Mouse (Mus musculus) heart, postnatal 25 days (tissue): ENCODE measurements around the gene St6galnac6. TPM values are rescaled to one million over a fixed set of nuclear protein-coding genes. Genes with fewer than 3 reads are reported as not detected.

Source experiments
- DNase-seq: peaks from one replicate; pipeline ENCODE4 v3.0.0; 2022; ENCODE audit warnings: low spot score
- intact Hi-C: fragments of 180-260 bp; cut with DNase I; formaldehyde crosslinking; loops from one replicate; pipeline ENCODE4 v1.15.1; 2025
- total RNA-seq, 2 experiments: library from RNA; stranded (reverse); gene quantifications; 2 replicates each; pipeline ENCODE4 v1.2.3; 2021

The St6galnac6 gene
- total RNA-seq, result 100 to 1,000 TPM; 104 to 110 TPM

DNA sequence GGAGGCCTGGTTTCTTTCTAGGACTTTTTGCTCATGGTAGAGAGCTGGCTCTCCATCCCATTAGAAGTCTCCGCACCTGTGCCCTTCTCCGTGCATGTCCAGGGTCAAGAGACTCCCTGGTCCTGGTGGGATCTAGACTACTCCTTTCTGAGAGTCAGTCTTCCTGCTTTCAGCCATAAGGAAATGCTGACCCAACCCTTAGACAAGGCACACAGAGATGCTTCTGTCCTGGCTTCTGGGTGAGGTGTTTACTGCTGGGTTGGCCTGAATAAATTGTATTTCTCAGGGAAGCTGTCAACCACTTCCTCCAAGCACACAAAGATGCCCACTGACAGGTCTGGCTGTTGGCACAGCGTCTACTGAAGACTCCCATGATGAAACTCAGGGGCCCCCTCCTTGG, at the start of gene St6galnac6:
St6galnac6 (plus strand) TSS at position 301 of the 400 bp plus-strand sequence.
- intact Hi-C loops, result no loop called here
- DNase-seq, result no peak

DNA sequence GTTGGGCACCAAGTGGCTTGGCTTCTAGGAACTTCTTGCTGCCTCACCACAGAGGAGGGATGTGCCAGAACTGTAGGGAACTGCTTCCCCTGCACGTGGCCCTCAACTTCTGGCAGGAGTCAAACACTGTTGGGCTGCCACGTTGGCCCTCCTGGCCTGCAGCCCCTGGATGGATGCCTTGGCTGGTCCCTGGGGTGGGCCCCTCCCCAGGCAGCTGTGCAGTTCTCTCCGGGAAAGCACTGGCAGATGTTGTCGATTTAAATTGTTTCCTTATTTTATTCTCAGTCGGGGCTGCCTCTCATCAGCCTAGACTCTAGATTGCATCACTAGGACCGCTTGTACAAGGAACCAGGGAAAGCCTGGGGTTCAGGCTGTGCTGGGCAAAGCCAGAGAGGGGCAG, 49.7 kb upstream of the St6galnac6 start:
- intact Hi-C loops, result no loop called here
- peak; percentile 81 for DNase-seq

DNA sequence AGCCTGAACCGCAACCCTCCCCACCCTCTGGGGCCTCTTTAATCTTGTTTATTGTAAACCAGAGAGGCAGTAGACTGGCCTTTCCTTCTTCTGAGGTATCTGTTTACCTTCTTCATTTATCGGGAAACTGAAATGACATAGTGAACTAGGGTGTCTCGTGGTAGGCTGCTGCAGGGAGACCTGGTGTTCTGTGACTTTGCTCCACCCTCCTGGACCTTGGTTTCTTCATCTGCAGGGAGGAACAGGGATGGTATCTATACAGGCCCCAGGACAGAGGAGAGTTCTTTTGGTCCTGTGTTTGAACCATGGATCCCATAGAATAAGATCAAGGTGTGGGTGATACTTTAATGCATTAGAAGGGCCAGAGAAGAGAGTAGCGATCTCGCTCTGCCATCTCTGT, 48.3 kb upstream of the St6galnac6 start:
- intact Hi-C loops, result no loop called here
- DNase-seq, result no peak

DNA sequence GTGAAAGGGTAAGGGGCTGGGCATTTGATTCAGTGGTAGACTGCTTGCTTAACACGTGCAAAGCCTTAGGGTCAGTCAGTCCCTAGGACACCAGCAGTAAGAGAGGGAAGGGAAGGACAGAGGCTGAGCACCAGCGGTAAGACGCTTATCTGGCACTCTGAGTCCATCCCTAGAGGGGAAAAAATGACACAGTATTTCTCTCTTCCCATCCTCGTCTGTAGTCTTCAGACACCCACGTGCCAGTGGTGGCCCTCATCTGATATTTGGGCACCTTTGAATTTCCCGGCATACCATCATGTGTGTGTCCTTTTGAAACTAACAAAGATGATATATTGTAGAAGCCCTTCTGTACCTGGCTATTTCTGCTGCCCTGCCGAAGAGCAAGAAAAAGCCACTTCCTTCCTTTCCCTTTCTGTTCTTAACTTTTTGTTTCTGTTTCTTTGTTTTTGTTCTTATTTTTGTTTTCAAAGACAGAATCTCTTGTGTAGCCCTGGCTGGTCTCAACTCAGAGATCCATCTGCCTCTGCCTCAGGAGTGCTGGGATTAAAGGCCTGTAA, 45.8 kb upstream of the St6galnac6 start:
- intact Hi-C loops, result no loop called here
- DNase-seq, result no peak

DNA sequence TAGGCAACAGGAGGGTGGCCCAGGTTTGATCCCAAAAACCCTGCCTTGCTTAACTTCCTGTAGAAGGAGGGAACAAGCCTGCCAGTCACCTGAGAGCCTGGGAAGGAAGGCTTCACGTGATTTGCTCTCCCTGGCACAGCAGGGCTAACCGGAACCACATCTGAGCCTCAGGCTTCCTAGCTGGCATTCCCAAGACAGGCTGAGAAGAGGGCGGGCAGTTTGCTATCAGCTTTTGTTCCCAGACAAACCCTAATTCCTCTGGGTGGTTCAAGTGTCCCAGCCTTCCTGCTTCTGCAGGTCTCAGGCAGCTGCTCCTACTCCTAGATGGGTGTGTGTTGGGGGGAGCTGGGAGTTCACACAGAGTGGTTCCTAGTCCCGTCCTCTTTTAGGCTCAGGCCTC, 44.0 kb upstream of the St6galnac6 start:
- intact Hi-C loops, result no loop called here
- DNase-seq, result no peak

DNA sequence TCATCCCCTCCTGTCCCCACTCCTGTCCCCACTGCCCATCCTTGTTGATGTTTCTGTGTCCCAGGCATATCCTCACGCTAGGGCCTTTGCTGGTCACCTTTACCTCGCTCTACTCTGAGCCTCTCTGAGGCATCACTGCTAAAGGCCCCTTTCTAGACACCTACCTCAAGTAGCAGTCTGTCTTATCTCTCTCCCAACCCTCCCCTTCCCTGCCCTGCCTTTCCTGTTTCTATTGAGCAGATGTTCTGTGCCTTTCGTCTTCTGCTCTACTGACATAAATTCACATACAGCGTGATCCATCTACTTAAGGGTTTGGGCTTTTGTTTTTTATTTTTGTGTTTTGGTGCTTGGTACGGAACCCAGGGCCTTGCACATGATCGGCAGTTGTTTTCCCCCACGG, 43.5 kb upstream of the St6galnac6 start:
- intact Hi-C loops, result no loop called here
- no peak for DNase-seq

DNA sequence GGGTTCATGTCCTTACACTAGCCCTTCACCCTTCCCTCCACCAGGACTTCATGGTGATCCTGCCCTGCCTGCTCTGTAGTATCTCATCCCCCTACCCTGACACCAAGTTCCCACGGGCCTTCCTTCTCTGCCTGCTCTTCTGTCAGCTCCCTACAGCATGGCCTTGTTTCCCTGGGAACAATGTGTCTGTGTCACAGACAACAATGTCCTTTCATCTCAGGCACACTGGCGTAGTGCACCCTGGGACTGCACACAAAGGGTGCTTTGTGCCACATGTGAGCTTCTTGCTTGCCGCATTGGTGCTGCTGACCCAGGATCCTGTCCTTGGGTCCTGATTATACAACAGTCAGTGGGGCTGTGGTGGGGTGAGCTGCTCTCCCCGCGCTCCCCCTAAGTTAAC, 39.9 kb upstream of the St6galnac6 start:
- DNase-seq, result no peak
- intact Hi-C loops, result no loop called here

DNA sequence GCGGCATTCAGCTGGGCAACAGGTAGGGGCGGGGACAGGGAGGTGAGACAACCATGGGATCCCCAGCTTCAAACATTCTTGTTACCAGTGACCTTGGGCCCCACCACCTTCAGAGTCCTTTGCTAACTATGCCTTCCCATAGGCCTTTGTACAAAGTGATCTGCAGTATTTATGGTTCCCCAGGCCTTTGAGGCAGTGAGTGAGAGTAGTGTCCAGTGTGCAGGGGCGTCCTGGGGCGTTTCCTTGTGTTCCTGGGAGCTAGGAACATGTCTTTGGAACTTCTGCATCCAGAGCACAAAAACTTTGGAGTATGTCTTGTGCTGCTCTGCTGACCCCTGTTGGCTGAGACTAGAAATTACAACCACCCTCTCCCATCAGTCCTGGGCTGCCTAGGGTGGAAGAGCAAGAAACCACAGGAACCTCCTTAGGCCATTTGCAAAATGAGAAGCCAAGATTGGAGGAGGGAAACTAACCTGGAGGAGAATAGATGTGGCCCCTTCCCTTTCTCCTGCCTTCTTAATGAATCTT, 32.9 kb upstream of the St6galnac6 start:
- intact Hi-C loops, result loop anchor here (1.0 to 5.0 kb wide), 4 partner anchors 28 to 162 kb away; no protein-coding TSS in a partner anchor
- no peak for DNase-seq

DNA sequence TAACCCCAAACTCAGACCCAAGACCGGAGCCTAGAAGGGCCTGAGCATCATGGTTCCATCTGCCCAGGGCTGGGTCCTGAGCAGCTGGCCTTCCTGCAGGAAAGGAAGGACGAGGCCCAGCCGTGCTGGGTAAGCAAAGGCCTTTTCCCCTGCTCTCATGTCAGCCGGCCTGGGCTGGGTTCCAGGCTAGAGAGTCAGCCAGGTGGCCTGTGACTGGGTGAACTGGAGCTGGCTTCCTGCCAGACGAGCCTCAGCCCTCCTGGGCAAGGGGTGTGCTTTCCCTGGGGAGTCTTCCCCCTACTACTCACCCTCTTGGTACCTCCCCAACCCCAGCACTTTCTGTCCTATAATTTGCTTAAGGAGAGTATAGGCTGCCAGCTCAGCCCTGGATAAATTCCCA, 31.4 kb upstream of the St6galnac6 start:
- no peak for DNase-seq
- intact Hi-C loops, result loop anchor here (5.0 kb wide), 1 partner anchor 146 kb away; no protein-coding TSS in a partner anchor

DNA sequence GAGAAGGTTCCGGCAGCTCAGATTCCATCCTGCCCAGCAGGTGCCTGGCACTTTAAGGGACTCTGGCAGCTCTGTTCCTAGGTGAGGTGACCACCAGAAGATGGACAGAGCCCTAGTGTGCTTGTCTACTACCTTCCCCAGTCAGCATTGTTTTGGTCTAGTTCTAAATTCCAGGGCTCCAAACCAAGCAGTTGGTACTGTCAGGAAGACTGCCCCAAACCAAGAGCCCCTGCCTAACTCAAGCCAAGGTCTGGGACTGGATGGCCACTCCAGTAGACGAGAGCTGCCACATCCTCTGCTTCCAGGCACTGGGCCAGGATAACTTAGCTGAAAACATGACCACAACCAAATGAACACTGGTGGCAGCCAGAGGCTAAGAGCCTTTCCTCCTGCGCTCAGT, 30.6 kb upstream of the St6galnac6 start:
- DNase-seq, result no peak
- intact Hi-C loops, result loop anchor here (5.0 kb wide), 1 partner anchor 147 kb away; no protein-coding TSS in a partner anchor

DNA sequence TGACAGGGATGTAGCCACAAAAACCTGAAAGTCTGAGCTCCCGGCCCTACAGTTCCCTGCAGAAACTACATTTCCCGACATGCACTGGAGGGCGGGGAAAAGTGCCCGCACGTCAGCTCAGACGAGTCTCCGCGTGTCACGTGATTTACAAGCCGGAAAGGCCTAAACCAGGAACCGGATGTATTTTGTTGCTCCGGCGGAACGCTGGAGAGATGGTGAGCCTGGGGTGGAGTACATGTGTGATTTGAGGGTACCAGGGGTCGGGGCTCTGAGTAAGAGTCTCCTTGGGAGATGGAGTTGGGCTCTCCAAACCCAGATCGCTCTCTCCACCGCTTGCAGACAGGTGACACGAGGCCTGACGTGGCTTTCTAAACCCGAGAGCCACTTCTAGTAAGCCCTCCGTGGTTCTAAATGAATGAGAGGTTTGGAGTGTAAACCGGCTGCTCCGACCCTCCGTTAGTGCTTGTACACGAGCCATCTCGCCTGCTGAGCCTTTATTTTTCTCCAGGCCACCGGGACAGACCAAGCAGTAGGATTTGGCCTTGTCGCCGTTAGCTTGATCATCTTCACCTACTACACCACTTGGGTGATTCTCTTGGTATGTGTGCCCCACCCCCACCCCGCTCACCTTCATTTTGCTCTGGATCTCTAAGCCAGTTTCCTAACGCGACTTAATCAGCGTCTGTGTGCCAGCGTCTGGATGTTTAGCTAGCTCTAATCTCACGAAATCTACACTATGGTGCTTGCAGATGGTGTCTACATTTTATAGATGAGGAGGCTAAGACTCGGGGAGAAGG, 28.6 kb upstream of the St6galnac6 start, which contains the start of gene Dpm2:
Dpm2 (plus strand) TSS at position 161 of the 797 bp plus-strand sequence.
- intact Hi-C loops, result no loop called here
- DNase-seq, result peak; percentile 82

DNA sequence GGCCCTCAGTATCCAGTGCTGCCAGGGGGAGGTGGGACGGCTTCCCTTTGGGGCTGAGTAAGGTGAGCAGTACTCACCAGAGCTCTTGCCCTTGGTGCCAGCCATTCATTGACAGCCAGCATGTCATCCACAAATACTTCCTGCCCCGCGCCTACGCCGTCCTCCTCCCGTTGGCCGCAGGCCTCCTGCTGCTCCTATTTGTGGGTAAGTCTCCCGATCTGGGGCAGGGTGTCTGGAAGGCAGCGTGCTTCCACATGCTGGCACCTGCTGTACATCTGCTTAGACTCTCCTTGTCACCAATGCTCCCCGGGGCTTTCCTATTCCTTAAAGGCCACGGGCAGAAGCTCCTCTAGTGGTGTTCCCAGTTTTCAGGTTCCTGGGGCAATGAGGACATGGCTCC, 27.3 kb upstream of the St6galnac6 start:
- intact Hi-C loops, result no loop called here
- no peak for DNase-seq

DNA sequence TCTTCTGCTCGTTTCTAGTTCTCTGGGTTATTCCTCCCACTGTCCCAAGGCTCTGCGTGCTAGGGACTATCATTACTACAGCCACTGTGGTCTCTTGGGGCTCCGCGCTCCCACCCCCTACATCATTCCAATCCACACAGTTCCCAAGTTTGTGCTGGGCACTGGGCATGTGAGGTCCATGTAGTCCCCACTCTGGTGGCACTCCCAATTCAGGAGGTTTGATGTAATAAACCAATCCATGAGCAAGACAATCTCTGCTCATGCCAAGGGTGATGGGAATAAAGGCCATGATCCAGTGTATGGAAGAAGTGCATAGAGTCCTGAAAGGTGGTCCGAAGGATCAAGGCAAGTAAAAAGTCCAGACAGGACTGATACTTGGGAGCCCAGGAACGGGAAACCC, 25.0 kb upstream of the St6galnac6 start, which contains the start of gene Pip5kl1:
Pip5kl1 (plus strand) TSS at position 301 of the 400 bp plus-strand sequence.
- intact Hi-C loops, result no loop called here
- DNase-seq, result no peak

DNA sequence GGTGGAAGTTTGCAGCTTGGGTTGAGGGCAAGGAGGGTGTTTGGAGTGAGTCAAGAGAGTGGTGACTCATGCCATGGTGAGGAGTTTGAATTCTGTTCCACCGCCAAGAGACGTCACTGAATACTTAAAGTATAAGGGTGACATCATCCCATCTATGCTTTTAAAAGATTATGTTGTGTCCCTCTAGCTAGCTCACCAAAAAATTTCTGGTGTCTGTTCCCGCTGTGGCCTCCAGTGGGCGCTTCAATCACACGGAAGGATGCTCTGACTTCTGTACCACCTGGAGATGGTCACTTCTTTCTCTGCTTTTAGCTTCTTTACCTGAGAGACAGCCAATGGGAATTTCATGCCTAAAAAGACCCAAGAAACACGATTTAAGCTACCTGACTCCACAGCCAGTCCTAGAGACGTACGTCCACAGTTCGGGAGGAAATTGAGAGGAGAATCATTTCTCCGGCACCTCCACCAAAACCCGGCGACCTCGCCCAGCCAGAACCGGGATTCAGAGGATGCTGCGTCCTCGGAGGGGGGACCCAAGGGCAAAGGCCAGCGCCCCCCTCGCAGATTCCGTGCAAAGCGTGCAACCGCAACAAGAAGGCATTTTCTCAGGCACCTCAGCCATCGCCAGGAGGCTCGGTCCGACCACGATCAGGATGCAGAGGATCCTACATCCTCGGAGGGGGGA, 24.5 kb upstream of the St6galnac6 start:
- DNase-seq, result no peak
- intact Hi-C loops, result no loop called here

DNA sequence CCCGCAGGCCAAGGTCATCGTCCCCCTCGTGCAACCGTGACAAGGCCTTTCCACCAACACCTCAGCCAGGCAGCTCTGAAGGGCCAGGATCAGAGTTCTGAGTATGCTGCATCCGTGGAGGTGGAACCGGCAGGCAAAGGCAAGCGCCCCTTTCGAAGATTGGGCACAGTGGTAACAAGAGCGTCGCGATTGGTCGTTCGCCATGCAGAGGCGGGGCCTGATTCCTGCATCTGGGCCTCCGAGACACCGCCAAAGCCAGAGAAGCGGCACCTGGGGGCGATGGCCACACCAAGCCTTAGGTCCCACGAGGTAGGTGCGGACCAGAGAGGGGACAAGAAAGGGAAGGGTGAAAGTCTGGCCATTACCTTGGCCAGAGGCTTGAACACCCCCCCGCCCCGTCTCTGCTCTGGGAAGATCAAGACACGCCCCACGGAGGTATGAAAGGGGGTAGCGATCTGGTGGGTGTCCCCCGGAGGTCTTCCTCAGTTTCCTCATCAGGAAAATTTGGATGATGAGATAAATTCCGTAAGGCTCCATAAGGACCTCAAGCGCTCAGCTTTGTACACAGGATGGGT, 23.8 kb upstream of the St6galnac6 start, which contains the start of gene 9430097D07Rik:
9430097D07Rik (minus strand) TSS at position 99 of the 575 bp plus-strand sequence.
- DNase-seq, result no peak
- intact Hi-C loops, result no loop called here

DNA sequence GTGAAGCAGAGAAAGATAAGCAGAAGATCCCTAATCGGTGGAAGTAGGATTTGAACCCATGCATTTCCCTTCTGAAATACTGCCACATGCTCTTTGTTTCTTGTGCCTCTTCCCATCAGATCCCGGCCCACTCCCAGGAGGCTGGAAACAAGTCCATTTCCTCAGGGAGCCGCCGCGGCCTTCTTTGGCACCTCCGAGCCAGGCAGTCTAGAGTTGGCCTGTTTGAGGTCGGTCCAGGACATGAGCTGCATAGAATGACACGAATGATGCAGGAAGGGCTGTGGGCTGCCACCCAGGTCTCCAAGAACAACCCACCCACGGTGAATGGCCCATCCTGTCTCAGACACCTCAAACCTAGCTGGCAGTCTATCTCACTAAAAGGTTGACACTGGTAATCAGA, 23.0 kb upstream of the St6galnac6 start:
- no peak for DNase-seq
- intact Hi-C loops, result no loop called here

DNA sequence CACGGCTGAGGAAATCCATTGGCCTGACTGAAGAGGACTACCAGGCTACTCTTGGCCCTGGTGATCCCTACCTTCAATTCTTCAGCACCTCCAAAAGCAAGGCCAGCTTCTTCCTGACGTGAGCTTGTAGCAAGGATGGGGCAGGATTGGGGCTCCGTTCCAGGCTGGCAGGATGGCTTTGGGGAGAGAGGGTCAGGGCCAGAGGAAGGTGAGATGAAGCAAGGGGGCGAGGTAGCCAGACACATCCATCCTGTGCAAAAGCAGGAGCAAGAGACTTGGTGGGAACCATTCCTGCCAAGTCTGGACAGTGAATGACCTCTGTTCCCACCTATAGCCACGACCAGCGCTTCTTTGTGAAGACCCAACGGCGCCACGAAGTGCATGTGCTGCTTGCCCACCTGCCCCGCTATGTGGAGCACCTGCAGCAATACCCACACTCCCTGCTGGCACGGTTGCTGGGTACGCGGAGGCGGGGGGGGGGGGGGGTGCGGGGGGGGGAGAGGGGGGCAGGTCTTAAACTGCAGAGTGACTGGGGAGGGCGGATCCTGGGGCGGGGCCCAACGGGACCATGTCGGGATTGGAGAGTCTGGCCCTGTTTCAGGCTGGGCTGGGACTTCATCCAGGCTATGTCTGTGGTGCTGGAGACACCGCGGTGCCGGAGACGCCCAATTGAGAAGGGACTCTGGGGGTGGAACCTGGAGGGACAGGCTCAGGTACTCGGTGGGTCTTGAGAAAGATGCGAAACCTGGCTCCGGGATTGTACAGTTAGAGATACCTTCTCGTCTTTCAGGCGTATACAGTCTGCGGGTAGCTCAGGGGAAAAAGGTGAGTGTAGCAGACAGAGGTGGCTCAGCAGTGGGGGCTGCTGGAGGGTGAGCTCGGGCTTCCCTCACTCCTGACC, 21.1 kb upstream of the St6galnac6 start:
- intact Hi-C loops, result no loop called here
- DNase-seq, result no peak

DNA sequence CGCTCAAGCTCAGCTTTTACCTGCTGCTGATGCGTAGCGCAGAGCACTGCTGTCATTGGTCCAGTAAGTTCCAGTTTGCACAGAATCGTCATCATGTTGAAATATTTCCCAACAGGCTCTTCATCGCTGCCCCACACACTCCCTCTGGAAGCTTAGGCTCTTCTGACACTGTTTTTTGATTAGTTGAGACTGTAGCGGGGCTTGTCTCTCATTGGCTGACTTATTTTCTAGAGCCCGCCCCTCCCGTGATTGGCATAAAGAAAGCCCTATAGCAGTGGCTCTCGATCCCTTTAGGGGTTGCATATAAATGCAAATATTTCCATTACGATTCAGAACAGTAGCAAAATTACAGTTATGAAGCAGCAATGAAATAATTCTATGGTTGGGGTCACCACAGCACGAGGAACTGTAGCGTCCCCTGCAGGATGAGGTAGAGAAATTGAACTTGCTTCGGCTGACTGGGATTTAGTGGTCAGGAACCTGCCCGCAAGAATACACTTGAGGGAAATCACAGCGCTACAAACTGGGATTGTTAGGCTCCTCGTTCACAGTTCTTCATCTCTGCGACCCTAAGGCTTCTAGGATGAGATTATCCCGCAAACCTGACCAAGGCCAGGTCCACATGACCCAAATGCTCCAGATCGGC, 17.9 kb upstream of the St6galnac6 start:
- intact Hi-C loops, result loop anchor here (2.0 to 5.0 kb wide), 2 partner anchors 36 to 107 kb away; no protein-coding TSS in a partner anchor
- DNase-seq, result no peak
